Mouse (Mus musculus) inflammation-experienced regulatory T-cells, adult 6 months (primary cell): ENCODE measurements around the gene Il20ra. TPM values are rescaled to one million over a fixed set of nuclear protein-coding genes. Genes with fewer than 3 reads are reported as not detected.

ENCODE experiments used
- ATAC-seq: one replicate; pipeline ENCODE4 v1.8.0; 2017
- polyA plus RNA-seq, 3 experiments: library from polyadenylated mRNA; unstranded; fragments of 100-300 nt; shearing (Covaris generic); gene quantifications; one replicate each; pipeline ENCODE4 v1.2.1; 2017

Il20ra gene
- polyA plus RNA-seq, 3 experiments from 2014 or later: 0.73 TPM; not detected in 2

- no peak for ATAC-seq
Measured at GRCm38 (mm10) chr10:19779092-19779491, 66.7 kb downstream of the Il20ra start.

- ATAC-seq: no peak
Measured at GRCm38 (mm10) chr10:19781365-19781764, 69.0 kb downstream of the Il20ra start.

DNA sequence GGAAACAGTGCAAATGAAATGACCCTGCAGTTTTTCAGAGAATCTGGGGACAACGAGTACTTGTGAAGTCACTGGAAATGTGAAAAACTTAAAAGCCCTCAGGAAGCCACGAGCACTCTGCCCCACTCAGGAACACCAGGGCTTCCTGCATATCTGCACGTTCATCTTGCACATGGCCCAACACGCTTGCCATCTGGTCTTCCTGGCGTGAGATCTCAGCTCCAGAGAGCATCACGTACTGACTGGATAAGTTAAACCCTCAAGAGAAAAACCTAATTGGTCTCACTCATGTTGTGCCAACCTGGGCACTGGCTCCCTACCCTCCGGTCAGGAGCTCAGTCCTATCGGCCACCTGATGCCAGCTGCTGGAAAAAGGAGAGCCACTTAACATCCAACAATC is 82.6 kb downstream of the Il20ra start:
- no peak for ATAC-seq

GRCm38 (mm10) chr10:19802958-19803357 is 90.6 kb downstream of the Il20ra start:
- no peak for ATAC-seq

- no peak for ATAC-seq
Measured at GRCm38 (mm10) chr10:19804763-19805162, 92.4 kb downstream of the Il20ra start.

Other genes with a start within 250 kb of the Il20ra start
- gene Ifngr1, start 120.6 kb upstream of the Il20ra start, polyA plus RNA-seq: 100 to 1,000 TPM; 221 to 397 (median 300) TPM
- under 1 TPM in 1 of 3 experiments, not detected in 2; 0.38 TPM for gene Il22ra2, start 90.6 kb upstream of the Il20ra start, polyA plus RNA-seq
- gene Slc35d3, start 138.9 kb downstream of the Il20ra start, polyA plus RNA-seq: not detected
- gene Pex7, start 195.1 kb downstream of the Il20ra start, polyA plus RNA-seq: 10 to 100 TPM in 1 of 3 experiments, 1 to 10 TPM in 2; 1.6 to 12.6 (median 5.8) TPM
- 10 to 100 TPM in 2 of 3 experiments, 1 to 10 TPM in 1; 9.3 to 14.3 (median 13.8) TPM for gene Map3k5, start 221.9 kb downstream of the Il20ra start, polyA plus RNA-seq